Mouse (Mus musculus) embryo, embryonic 10 days (tissue): Measurements from ENCODE around the gene Ifna7.
A peak's percentile ranks its signal among the peaks of the same experiment; 100 is the strongest.
"Not testable (repeated sequence)": the region's sequence is repeated elsewhere in the genome, so short reads cannot be mapped to it uniquely, and the experiment has no call there.

ENCODE experiments used
- DNase-seq: peaks from one replicate; pipeline ENCODE4 v3.0.0-alpha.2; 2015; ENCODE audit warnings: low spot score

Ifna7 gene

GRCm38 (mm10) chr4:88815928-88816327, at the start of gene Ifna7:
Gene Ifna7 (plus strand): TSS chr4:88816228.
- DNase-seq = no peak

DNA sequence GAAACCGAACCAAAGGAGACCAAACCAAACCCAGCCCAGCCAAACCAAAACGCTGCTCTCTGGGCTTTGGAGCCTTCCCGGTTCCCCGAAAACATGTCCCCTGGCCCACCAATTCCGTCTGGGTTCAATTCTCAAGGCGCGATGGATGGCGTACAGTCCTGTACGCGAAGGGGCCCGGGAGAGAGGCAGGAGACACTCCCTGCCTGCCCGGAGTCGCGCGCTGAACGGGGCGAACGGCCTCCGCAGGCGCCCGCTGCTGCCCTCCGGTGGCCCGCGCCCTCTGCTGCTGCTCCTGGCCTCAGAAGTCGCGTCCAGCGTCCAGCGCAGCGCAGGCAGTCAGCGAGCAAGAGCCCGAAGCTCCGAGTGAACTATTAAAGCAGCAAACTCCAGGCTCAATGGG, 42.5 kb upstream of the Ifna7 start, which contains the start of gene Gm13290:
Gene Gm13290, plus strand, starts transcription at position 301 of the 400 bp plus-strand sequence.
- not testable (repeated sequence) for DNase-seq

GRCm38 (mm10) chr4:88776622-88777021, 39.4 kb upstream of the Ifna7 start, which contains the start of gene Gm13289:
Gene Gm13289 (plus strand): TSS chr4:88776922.
- DNase-seq = not testable (repeated sequence)

- not testable (repeated sequence) for DNase-seq
Measured at GRCm38 (mm10) chr4:88779550-88779949, 36.5 kb upstream of the Ifna7 start, which contains the start of gene Gm13272. Gene Gm13272 (plus strand): TSS chr4:88779850.

DNA sequence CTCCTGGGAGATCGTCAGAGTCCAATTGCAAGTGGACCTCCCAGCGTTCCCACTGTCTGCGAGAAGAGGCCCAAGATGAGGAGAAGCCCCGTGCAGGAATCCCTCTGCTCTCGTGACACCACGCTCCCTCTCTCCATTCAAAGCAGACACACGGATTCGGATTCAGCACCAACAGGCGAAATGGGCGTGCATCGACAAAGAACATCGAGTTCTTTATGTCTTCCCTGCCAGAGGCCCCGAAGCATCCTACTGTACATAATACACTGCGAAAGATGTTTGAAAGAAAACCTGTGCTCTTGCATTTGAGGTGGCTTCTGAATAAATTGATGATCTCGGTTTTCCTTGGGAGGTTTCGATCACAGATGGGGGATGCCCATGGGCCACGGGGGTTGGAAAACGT, 35.7 kb upstream of the Ifna7 start:
- DNase-seq = not testable (repeated sequence)

- DNase-seq = not testable (repeated sequence)
Measured at GRCm38 (mm10) chr4:88781831-88782230, 34.2 kb upstream of the Ifna7 start, which contains the start of gene Ifnz. Gene Ifnz (plus strand): TSS chr4:88782131.

DNA sequence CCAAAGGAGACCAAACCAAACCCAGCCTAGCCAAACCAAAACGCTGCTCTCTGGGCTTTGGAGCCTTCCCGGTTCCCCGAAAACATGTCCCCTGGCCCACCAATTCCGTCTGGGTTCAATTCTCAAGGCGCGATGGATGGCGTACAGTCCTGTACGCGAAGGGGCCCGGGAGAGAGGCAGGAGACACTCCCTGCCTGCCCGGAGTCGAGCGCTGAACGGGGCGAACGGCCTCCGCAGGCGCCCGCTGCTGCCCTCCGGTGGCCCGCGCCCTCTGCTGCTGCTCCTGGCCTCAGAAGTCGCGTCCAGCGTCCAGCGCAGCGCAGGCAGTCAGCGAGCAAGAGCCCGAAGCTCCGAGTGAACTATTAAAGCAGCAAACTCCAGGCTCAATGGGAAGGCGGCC, 33.7 kb upstream of the Ifna7 start:
- not testable (repeated sequence) for DNase-seq

- DNase-seq = not testable (repeated sequence)
Measured at GRCm38 (mm10) chr4:88785409-88785808, 30.6 kb upstream of the Ifna7 start, which contains the start of gene Gm13276. Gene Gm13276 (plus strand): TSS chr4:88785709.

DNA sequence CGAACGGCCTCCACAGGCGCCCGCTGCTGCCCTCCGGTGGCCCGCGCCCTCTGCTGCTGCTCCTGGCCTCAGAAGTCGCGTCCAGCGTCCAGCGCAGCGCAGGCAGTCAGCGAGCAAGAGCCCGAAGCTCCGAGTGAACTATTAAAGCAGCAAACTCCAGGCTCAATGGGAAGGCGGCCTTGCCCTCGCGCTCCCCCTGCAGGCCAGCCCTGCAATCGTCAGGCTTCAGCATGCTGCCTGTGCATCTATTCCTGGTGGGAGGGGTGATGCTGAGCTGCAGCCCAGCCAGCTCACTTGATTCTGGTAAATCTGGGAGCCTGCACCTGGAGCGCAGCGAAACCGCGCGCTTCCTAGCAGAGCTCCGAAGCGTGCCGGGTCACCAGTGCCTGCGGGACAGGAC, 27.6 kb upstream of the Ifna7 start, which contains the start of gene Gm13277:
Gene Gm13277, plus strand, starts transcription at position 231 of the 400 bp plus-strand sequence.
- DNase-seq = not testable (repeated sequence)

DNA sequence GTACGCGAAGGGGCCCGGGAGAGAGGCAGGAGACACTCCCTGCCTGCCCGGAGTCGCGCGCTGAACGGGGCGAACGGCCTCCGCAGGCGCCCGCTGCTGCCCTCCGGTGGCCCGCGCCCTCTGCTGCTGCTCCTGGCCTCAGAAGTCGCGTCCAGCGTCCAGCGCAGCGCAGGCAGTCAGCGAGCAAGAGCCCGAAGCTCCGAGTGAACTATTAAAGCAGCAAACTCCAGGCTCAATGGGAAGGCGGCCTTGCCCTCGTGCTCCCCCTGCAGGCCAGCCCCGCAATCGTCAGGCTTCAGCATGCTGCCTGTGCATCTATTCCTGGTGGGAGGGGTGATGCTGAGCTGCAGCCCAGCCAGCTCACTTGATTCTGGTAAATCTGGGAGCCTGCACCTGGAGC, 24.8 kb upstream of the Ifna7 start, which contains the start of gene Gm13278:
Gene Gm13278, plus strand, starts transcription at position 301 of the 400 bp plus-strand sequence.
- DNase-seq = not testable (repeated sequence)

GRCm38 (mm10) chr4:88793936-88794675, 21.9 kb upstream of the Ifna7 start, which contains the start of gene Gm13275:
Gene Gm13275 (plus strand): TSS chr4:88794487.
- not testable (repeated sequence) for DNase-seq

DNA sequence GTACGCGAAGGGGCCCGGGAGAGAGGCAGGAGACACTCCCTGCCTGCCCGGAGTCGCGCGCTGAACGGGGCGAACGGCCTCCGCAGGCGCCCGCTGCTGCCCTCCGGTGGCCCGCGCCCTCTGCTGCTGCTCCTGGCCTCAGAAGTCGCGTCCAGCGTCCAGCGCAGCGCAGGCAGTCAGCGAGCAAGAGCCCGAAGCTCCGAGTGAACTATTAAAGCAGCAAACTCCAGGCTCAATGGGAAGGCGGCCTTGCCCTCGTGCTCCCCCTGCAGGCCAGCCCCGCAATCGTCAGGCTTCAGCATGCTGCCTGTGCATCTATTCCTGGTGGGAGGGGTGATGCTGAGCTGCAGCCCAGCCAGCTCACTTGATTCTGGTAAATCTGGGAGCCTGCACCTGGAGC, 18.9 kb upstream of the Ifna7 start, which contains the start of gene Gm13279:
Gene Gm13279, plus strand, starts transcription at position 301 of the 400 bp plus-strand sequence.
- DNase-seq = not testable (repeated sequence)

GRCm38 (mm10) chr4:88799365-88799764, 16.7 kb upstream of the Ifna7 start, which contains the start of gene Gm13285:
Gene Gm13285 (plus strand): TSS chr4:88799665.
- DNase-seq = not testable (repeated sequence)

- DNase-seq = not testable (repeated sequence)
Measured at GRCm38 (mm10) chr4:88802954-88803353, 13.1 kb upstream of the Ifna7 start, which contains the start of gene Gm13287. Gene Gm13287 (plus strand): TSS chr4:88803254.

DNA sequence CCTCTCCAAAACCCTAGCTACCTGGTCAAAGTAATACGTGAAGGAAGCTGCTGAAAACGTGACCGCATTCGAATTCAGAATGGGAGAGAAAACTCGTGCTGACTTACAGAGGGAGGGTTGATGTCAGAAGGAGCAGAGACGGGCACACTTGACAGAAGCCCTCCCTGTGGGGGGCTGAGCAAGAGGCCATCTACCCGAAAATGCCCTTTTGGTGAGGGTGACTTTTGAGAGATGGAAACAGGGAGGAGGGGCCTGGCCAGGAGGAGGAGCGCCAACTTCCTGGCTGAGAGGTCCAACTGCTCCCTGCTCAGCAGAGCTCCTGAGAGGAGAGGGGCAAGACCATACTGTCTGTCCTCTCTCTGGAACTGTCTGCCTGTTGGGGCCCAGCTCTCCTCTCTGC, 10.8 kb upstream of the Ifna7 start, which contains the start of gene Gm13288:
Gene Gm13288, plus strand, starts transcription at position 301 of the 400 bp plus-strand sequence.
- DNase-seq = not testable (repeated sequence)

DNA sequence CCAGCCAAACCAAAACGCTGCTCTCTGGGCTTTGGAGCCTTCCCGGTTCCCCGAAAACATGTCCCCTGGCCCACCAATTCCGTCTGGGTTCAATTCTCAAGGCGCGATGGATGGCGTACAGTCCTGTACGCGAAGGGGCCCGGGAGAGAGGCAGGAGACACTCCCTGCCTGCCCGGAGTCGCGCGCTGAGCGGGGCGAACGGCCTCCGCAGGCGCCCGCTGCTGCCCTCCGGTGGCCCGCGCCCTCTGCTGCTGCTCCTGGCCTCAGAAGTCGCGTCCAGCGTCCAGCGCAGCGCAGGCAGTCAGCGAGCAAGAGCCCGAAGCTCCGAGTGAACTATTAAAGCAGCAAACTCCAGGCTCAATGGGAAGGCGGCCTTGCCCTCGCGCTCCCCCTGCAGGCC, 10.3 kb upstream of the Ifna7 start:
- DNase-seq = not testable (repeated sequence)

- no peak for DNase-seq
Measured at GRCm38 (mm10) chr4:88819659-88820058, 3.6 kb downstream of the Ifna7 start, which contains the start of gene Ifna11. Gene Ifna11 (plus strand): TSS chr4:88819959.

- peak; percentile 28 for DNase-seq
Measured at GRCm38 (mm10) chr4:88822995-88823394, 7.0 kb downstream of the Ifna7 start.

GRCm38 (mm10) chr4:88827116-88827515, 11.1 kb downstream of the Ifna7 start, which contains the start of gene Ifna6:
Gene Ifna6 (plus strand): TSS chr4:88827416.
- not testable (repeated sequence) for DNase-seq

DNA sequence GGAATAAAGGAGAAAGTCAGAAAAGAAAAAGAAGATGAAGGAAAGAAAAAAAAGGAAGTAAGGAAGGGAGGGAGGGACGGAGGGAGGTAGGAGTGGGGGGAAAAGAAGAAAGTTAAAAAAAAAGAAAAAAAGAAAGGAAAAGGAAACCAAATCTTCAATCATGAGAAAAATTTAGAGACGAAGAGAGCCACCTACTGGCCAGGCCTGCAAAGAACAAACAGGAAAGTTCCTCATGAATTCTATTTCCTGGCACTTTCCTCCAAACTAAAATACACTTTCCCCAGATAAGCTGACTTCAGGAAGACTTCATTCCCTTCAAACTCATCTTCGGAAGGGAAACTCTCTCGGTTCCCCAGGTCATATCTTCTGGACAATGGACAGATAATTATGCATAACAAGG, 14.5 kb downstream of the Ifna7 start:
- DNase-seq = no peak

DNA sequence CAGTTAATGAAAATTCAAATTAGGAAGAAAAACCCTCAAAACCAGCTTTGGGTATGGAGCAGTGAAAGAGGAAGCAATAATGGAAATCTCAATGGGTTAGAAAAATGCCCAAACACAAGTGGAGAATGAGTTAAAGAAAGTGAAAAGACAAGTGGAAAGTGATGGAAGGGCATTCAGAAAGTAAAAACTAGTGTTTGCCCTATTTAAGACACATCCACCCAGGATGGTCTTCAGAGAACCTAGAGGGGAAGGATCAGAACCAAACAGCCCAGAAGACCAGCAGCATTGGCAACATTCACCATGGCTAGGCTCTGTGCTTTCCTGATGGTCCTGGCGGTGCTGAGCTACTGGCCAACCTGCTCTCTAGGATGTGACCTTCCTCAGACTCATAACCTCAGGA, 19.2 kb downstream of the Ifna7 start, which contains the start of gene Ifna5:
Gene Ifna5, plus strand, starts transcription at position 301 of the 400 bp plus-strand sequence.
- not testable (repeated sequence) for DNase-seq

- DNase-seq = no peak
Measured at GRCm38 (mm10) chr4:88838828-88839227, 22.8 kb downstream of the Ifna7 start.
